Mouse (Mus musculus) olfactory bulb, adult 2 months (tissue): ENCODE results near the gene Nup160. TPM values are rescaled to one million over a fixed set of nuclear protein-coding genes. Genes with fewer than 3 reads are reported as not detected.

Source experiments
- H3K27ac ChIP-seq: fragments of 200-500 bp; 2 replicates; pipeline ENCODE4 v1.5.1; 2012; ENCODE audit warnings: low read depth, low read length; ENCODE audit not compliant: insufficient read depth
- H3K4me1 ChIP-seq: fragments of 200-500 bp; 2 replicates; pipeline ENCODE4 v1.6.1; 2012; ENCODE audit warnings: low read length; ENCODE audit not compliant: control insufficient read depth, insufficient read depth
- H3K4me3 ChIP-seq: fragments of 200-500 bp; 2 replicates; pipeline ENCODE4 v1.5.1; 2012; ENCODE audit warnings: mild to moderate bottlenecking, low read depth, low read length, moderate library complexity; ENCODE audit not compliant: insufficient read depth
- CTCF ChIP-seq: fragments of 200-500 bp; IDR thresholded peaks from 2 replicates; pipeline ENCODE4 v1.5.1; 2012; ENCODE audit warnings: low read depth, mild to moderate bottlenecking, low read length, moderate library complexity; ENCODE audit not compliant: insufficient read depth
- POLR2A ChIP-seq: fragments of 200-500 bp; IDR thresholded peaks from 2 replicates; pipeline ENCODE4 v1.6.1; 2012; ENCODE audit warnings: mild to moderate bottlenecking, low read depth, low read length, moderate library complexity; ENCODE audit not compliant: insufficient read depth
- WGBS: fragments of 180-500 bp; shearing (Covaris S2); methylation state at CpG from one replicate; pipeline ENCODE4 v1.1.7; 2018; 5-methylcytosine and 5-hydroxymethylcytosine counted together
- polyA plus RNA-seq: library from polyadenylated mRNA; stranded (reverse); fragments of >200 nt; gene quantifications from 2 replicates; pipeline ENCODE4 v1.2.4, GENCODE M21; 2012; ENCODE audit warnings: low replicate concordance; ENCODE audit not compliant: missing spikeins, insufficient read depth, insufficient read length

Nup160 gene
- polyA plus RNA-seq, 1 experiment = not detected

DNA sequence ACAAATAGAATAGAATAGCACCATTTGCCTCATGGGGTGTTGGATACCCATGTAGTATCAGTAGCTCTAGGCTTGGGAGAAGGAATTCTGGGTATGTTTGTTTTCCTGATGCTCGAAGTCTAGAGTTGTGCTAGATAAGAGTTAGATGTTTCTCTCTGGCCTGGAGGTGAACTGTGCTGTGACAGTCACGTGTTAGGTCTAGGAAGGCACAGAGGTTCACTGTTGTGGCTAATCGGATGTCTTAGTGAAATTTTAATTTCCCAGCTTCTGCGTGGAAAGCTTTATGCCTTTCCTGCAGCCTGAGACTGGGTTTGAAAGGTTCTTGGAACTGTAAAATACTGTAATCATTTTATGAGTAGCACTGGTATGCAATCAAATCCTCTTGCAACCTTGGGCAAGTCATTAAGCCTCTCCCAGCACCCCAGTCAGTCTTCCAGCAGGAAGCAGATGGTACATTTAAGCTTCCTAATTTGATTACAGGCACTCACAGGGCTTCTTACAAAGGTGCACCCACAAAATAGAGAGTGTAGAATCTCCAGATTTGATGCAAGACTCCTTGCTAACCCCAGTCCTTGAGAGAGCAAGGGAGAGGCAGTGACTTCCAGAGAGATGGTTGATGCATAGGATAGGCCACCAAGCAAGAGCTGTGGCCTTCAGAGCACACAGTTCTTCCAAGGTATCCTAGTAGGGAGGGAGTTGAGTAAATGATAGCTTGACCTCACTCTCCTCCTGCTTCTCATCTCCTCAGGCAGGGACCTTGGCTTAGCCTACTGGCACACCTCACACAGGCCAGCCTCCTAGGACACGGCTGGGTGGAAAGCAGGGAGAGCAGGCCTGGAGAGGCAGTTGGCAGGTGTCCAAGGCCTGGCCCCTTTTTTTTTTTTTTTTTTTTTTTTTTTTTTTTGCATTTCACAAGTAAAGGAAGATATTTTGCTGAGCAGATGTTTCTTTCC lies 37.0 kb upstream of the Nup160 start:
- TF ChIP-seq CTCF = no peak
- no peak for TF ChIP-seq POLR2A
- 74% methylated on average over 5 of the region's 5 CpGs for WGBS
- H3K4me3 ChIP-seq = no peak overlapping the region
- H3K4me1 ChIP-seq = no peaks in the 10 kb centered on the region
- H3K27ac ChIP-seq = no peak overlapping the region

DNA sequence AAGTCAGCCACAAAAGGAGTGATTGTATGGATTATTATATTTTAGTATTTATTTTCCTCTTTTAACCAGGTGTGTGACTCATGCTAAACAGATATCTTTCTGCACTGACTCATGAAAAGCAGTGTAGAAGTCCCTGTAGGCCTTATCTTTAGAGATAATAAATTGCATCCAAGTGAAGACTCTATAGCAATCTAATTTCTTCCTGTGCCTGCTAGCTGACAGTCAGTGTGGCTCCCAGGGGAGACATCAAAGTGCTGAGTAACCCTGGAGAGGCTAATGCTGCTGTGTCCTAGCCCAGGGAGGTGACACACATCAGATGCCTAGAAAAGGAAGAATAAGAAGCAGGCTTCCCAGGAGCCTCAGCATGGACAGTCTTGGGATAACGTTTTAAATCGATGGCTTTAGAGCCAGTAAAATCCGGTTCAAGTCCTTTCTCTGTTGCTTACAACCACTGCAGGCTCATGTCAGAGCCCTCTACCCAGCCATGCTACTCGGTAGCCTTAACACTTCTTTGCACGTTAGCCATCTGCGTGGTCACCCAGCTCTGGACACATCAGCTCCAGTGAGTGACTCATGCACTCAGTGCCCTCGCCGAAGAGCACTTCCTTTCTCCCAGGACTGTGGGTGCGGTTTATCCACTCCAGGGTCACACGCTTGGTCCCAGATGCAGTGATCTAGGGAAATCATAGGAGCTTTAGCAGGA lies 35.9 kb upstream of the Nup160 start:
- Histone ChIP-seq H3K27ac (no peak overlapping the region), H3K4me1 (no peaks in the 10 kb centered on the region), H3K4me3 (no peak overlapping the region)
- TF ChIP-seq CTCF = no peak
- no peak for TF ChIP-seq POLR2A
- 88% methylated on average over 10 of the region's 10 CpGs for WGBS

DNA sequence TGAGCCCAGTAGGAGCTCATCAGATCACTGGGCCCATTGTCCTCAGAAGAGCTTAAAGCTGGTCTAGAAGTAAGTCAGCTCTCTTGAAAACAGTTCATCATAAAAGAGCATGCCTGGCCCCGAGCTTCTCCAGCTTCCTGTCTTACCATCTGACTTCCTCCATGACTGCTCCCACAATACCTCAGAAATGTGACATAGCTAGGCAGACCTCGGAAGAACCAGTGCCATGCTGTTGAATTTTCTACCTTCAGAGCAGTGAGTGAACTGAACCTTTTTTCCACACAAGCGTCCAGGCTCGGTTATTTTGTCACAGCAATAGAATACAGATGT lies 35.3 kb upstream of the Nup160 start:
- 93% methylated on average over 4 of the region's 4 CpGs for WGBS
- Histone ChIP-seq H3K4me3 (no peak overlapping the region), H3K4me1 (no peaks in the 10 kb centered on the region), H3K27ac (no peak overlapping the region)
- TF ChIP-seq POLR2A (no peak), CTCF (no peak)

DNA sequence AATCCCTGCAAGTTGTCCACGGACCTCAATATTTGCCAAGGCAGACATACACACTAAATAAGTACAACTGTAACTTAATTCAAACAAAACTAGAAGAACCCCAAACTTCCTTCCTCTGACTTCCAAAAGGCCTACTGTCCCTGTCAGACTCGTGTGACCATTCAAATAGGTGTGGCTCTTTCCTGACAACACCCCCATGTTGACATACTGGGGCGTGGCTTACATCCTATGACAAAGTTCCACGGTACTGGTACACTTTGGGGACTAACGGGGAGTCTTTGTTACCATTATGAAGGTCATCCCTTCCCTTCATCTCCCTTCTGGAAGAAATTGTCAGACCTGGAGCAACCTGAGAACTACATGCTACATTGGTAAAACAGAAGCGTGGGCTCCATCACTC lies 29.9 kb upstream of the Nup160 start:
- H3K27ac ChIP-seq = no peak overlapping the region
- no peak for TF ChIP-seq POLR2A
- TF ChIP-seq CTCF = no peak
- no peaks in the 10 kb centered on the region for H3K4me1 ChIP-seq
- 83% methylated on average over 6 of the region's 6 CpGs for WGBS
- no peak overlapping the region for H3K4me3 ChIP-seq

DNA sequence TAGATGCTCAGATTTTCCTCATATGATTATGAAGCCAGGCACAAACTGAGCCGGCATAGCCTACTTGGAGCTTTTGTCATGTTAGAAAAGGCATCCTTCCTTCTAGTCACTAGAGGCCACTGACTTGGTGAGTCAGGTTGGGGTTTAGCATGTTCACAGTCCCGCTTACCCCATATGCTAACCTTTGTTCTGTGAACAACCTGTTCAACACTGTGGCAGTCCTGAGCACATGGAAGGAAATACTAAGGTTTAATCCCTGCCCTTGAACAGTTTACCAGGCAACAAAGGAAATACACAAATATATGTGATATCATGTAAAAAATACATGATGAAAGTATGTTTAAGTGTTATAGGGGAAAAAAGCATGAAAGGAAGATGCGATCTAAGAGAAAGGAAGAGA lies 27.6 kb upstream of the Nup160 start:
- WGBS = 89% methylated on average over 3 of the region's 3 CpGs
- H3K4me1 ChIP-seq = no peaks in the 10 kb centered on the region
- TF ChIP-seq CTCF = no peak
- no peak for TF ChIP-seq POLR2A

DNA sequence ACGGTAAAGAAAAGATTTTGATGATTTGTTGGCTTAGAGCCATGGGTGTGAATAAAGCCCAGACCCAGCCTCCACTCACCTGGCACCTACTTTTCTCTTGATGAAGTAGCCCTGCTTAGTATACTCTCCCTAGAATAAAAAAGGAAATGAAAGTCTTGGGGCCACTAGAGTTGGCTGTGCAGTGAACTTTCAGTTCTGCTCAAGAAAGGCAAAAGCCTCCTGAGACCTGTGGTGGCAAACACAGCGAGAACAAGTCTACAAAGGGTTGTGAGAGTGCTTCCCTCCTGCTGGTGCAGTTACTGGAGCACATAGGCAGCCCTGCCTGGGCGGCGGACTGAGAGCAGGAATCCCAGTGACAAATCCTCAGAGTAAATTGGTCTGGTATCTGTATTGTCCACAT lies 27.1 kb upstream of the Nup160 start:
- Histone ChIP-seq H3K4me3 (no peak overlapping the region), H3K4me1 (no peaks in the 10 kb centered on the region), H3K27ac (no peak overlapping the region)
- TF ChIP-seq CTCF (no peak), POLR2A (no peak)
- WGBS = 68% methylated on average over 4 of the region's 4 CpGs

More for the DNA sequence above, 27.6 kb upstream of the Nup160 start:
- Histone ChIP-seq H3K27ac (no peak overlapping the region), H3K4me3 (no peak overlapping the region)

DNA sequence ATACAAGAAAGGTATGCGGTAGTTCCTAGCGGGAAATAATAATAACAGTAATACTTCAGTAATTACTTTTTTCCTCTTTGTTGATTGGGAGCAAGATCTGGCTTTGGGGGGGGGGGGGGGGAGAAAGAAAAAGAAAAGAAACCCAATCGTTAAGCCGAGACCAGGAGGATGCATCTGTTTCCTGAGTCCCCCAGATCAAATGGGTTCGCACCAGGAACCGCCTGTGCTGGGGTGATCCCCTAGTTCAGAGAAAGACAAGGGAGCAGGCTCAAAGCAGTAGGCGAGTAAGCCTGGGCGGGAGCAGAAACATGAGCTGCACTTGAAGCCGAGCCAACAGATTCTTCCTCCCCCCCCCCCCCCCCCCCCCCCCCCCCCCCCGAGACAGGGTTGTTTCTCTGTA lies 24.9 kb upstream of the Nup160 start:
- Histone ChIP-seq H3K27ac (no peak overlapping the region), H3K4me3 (no peak overlapping the region), H3K4me1 (no peaks in the 10 kb centered on the region)
- no peak for TF ChIP-seq CTCF
- WGBS = 77% methylated on average over 9 of the region's 10 CpGs

DNA sequence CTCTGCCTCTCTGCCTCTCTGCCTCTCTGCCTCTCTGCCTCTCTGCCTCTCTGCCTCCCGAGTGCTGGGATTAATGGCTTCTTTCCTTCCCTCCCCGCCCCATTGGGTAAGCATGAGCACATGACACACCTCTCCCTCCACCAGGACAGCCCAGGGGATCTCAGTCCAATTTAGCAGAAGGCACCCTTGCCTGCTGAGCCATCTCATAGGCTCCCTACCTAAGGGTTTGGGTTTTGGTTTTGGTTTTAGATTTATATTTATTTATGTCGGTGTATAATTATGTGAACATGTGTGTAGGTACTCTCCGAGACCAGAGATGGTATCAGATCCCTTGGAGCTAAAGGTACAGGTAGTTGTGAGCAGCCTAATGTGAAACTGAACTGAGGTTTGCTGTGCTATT lies 24.0 kb upstream of the Nup160 start:
- Histone ChIP-seq H3K4me3 (no peak overlapping the region), H3K4me1 (no peaks in the 10 kb centered on the region), H3K27ac (no peak overlapping the region)
- no peak for TF ChIP-seq CTCF
- TF ChIP-seq POLR2A = no peak
- 67% methylated on average over 4 of the region's 4 CpGs for WGBS

DNA sequence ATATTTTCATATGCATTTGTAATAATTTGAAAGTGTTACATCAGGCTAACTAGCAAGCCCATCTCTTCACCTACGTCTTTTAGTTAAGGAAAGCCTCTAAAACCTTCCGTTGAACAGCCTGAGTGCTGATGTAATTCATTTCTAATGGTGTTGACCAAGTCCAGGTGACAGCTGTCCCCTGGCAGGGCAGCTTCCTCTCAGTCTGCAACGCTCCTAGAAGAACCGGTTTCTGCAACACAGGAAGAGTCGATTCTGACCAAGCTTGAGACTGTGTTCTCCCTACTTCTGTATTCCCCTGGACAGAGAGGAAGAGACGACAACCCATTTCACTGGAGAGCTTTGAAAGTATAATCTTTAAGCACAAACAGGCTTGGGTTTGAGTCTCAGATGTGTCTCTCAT lies 21.6 kb upstream of the Nup160 start:
- TF ChIP-seq CTCF (no peak), POLR2A (no peak)
- no peak overlapping the region for H3K27ac ChIP-seq
- H3K4me3 ChIP-seq = no peak overlapping the region
- no peaks in the 10 kb centered on the region for H3K4me1 ChIP-seq
- WGBS = 87% methylated on average over 6 of the region's 6 CpGs
